9 mouse cellular contexts compared by ENCODE assay signal in genomic region chr19:10520355-10520754, GRCm38 (mm10). TPM values are rescaled to one million over a fixed set of nuclear protein-coding genes. Genes with fewer than 3 reads are reported as not detected.
A peak's percentile ranks its signal among the peaks of the same experiment; 100 is the strongest.
DNase-seq lines count a peak whose midpoint lies in the region; ATAC-seq lines count a peak whose summit lies in the region.
"Had no signal": no experiment of that assay in that cellular context is flagged by ENCODE, and none has a peak within 500 bp of the region (broad histone marks: within the 10 kb centered on the region; RNA-seq: fewer than 3 reads in every experiment).

No protein-coding gene starts in this region.

- H3K4me1 ChIP-seq in kidney, embryonic 15.5 days, result peaks cover 12% of the 10 kb centered on the region

- peak; percentile 10 to 18 for DNase-seq in kidney, postnatal 36 days
- DNase-seq in A20 (ENCODE audit: low read depth, low spot score) (peak; percentile 66), ES-CJ7 (ENCODE audit: low read depth, low spot score) (peak; percentile 72)
- peak; percentile 62 for DNase-seq in embryo, embryonic 11 days
- DNase-seq in urinary bladder, adult 2 months (ENCODE audit: low spot score), result no peak
- DNase-seq: heart, postnatal 4 days had no signal

- ATAC-seq in kidney, embryonic 15.5 days (replicated peaks; ENCODE audit: low FRiP score), result no peak
- ATAC-seq in monocyte, adult 5-6 weeks (replicated peaks; ENCODE audit: insufficient number of reproducible peaks, low FRiP score, low TSS enrichment, poor library complexity, severe bottlenecking), result no peak
- no peak for ATAC-seq in activated CD4-positive, CD25-positive, alpha-beta regulatory T cell, adult 4 months

- H3K9ac ChIP-seq in kidney, embryonic 15.5 days, result no peak overlapping the region

- H3K36me3 ChIP-seq in kidney, embryonic 15.5 days, result peaks cover 28% of the 10 kb centered on the region

- no peaks in the 10 kb centered on the region for H3K9me3 ChIP-seq in kidney, embryonic 15.5 days (replicated peaks)

- H3K4me2 ChIP-seq in kidney, embryonic 15.5 days, result no peak overlapping the region

- H3K27ac ChIP-seq in kidney, embryonic 15.5 days, result no peak overlapping the region

- WGBS in kidney, embryonic 15.5 days, result 54% methylated on average over 1 of the region's 1 CpGs

- H3K27me3 ChIP-seq in kidney, embryonic 15.5 days, result no peaks in the 10 kb centered on the region

- no peak overlapping the region for H3K4me3 ChIP-seq in kidney, embryonic 15.5 days (replicated peaks)

RNA-seq across cellular contexts. Expression of gene Cpsf7, which starts 4.7 kb away (rescaled TPM):
- polyA plus RNA-seq in kidney, embryonic 15.5 days (2015; fragmentation: Nextera tagmentation; extraction: Ambion mirVana), result 48.0 and 49.6 TPM in 2 replicates
- 49.1 to 87.5 TPM (median 69.3 TPM) in 3 replicates for total RNA-seq in monocyte, adult 5-6 weeks (2017)
- 10 to 100 TPM; 53.2 to 54.5 TPM for polyA plus RNA-seq in activated CD4-positive, CD25-positive, alpha-beta regulatory T cell, adult 4 months (2017; shearing (Covaris generic))
- polyA plus RNA-seq in urinary bladder, adult 2 months (2012; rRNA removed), result 61.3 and 68.7 TPM in 2 replicates

RNA-seq across cellular contexts. Expression of gene Sdhaf2, which starts 5.6 kb away (rescaled TPM):
- polyA plus RNA-seq in kidney, embryonic 15.5 days (2015; fragmentation: Nextera tagmentation; extraction: Ambion mirVana), result 59.4 and 61.4 TPM in 2 replicates
- 47.3 to 75.9 TPM (median 53.7 TPM) in 3 replicates for total RNA-seq in monocyte, adult 5-6 weeks (2017)
- polyA plus RNA-seq in activated CD4-positive, CD25-positive, alpha-beta regulatory T cell, adult 4 months (2017; shearing (Covaris generic)), result 10 to 100 TPM; 77.2 to 87.7 TPM
- polyA plus RNA-seq in urinary bladder, adult 2 months (2012; rRNA removed), result 50.8 and 52.0 TPM in 2 replicates

RNA-seq across cellular contexts. Expression of gene Tmem216, which starts 35.7 kb away (rescaled TPM):
- polyA plus RNA-seq in kidney, embryonic 15.5 days (2015; fragmentation: Nextera tagmentation; extraction: Ambion mirVana), result 47.1 and 51.6 TPM in 2 replicates
- total RNA-seq in monocyte, adult 5-6 weeks (2017), result 1.3 to 2.6 TPM in 2 of 3 replicates, not detected in the other
- polyA plus RNA-seq in activated CD4-positive, CD25-positive, alpha-beta regulatory T cell, adult 4 months (2017; shearing (Covaris generic)), result 1 to 10 TPM; 5.9 to 8.4 TPM
- 25.0 and 35.7 TPM in 2 replicates for polyA plus RNA-seq in urinary bladder, adult 2 months (2012; rRNA removed)

RNA-seq across cellular contexts. Expression of gene Ppp1r32, which starts 37.6 kb away (rescaled TPM):
- polyA plus RNA-seq in kidney, embryonic 15.5 days (2015; fragmentation: Nextera tagmentation; extraction: Ambion mirVana), result not detected in 2 replicates
- 0.67 TPM in 1 of 3 replicates, not detected in the others for total RNA-seq in monocyte, adult 5-6 weeks (2017)
- under 1 TPM in 1 of 2 experiments, not detected in 1; 0.41 TPM for polyA plus RNA-seq in activated CD4-positive, CD25-positive, alpha-beta regulatory T cell, adult 4 months (2017; shearing (Covaris generic))
- 0.26 and 0.44 TPM in 2 replicates for polyA plus RNA-seq in urinary bladder, adult 2 months (2012; rRNA removed)

RNA-seq across cellular contexts. Expression of gene Cyb561a3, which starts 56.6 kb away (rescaled TPM):
- polyA plus RNA-seq in kidney, embryonic 15.5 days (2015; fragmentation: Nextera tagmentation; extraction: Ambion mirVana), result 16.6 and 16.7 TPM in 2 replicates
- total RNA-seq in monocyte, adult 5-6 weeks (2017), result 18.9 to 42.4 TPM (median 29.1 TPM) in 3 replicates
- 10 to 100 TPM; 33.9 to 39.6 TPM for polyA plus RNA-seq in activated CD4-positive, CD25-positive, alpha-beta regulatory T cell, adult 4 months (2017; shearing (Covaris generic))
- polyA plus RNA-seq in urinary bladder, adult 2 months (2012; rRNA removed), result 30.8 and 35.8 TPM in 2 replicates
